Mouse (Mus musculus) liver, embryonic 12.5 days (tissue): ENCODE measurements around the gene A630023A22Rik. TPM values are rescaled to one million over a fixed set of nuclear protein-coding genes. Genes with fewer than 3 reads are reported as not detected.

Source experiments
- ATAC-seq: fragments of 200-750 bp; cut with Nextera tagmentation; 2 replicates; pipeline ENCODE4 v1.8.0; 2017; ENCODE audit warnings: moderate number of reproducible peaks, mild to moderate bottlenecking, moderate library complexity
- H3K27ac ChIP-seq: fragments of 300-500 bp; sonication (generic); 2 replicates; pipeline ENCODE4 v1.5.1; 2016; ENCODE audit warnings: mild to moderate bottlenecking
- H3K27me3 ChIP-seq: fragments of 300-500 bp; sonication (generic); replicated peaks from 2 replicates; pipeline ENCODE4 v1.6.1; 2016; ENCODE audit warnings: mild to moderate bottlenecking, moderate library complexity
- H3K36me3 ChIP-seq: fragments of 300-500 bp; sonication (generic); 2 replicates; pipeline ENCODE4 v1.6.1; 2016; ENCODE audit warnings: mild to moderate bottlenecking, moderate library complexity
- H3K4me1 ChIP-seq: fragments of 300-500 bp; sonication (generic); 2 replicates; pipeline ENCODE4 v1.6.1; 2016
- H3K4me2 ChIP-seq: fragments of 300-500 bp; sonication (generic); 2 replicates; pipeline ENCODE4 v1.6.1; 2016; ENCODE audit warnings: mild to moderate bottlenecking, moderate library complexity
- H3K4me3 ChIP-seq: fragments of 300-500 bp; sonication (generic); 2 replicates; pipeline ENCODE4 v1.5.1; 2016; ENCODE audit warnings: mild to moderate bottlenecking, moderate library complexity
- H3K9ac ChIP-seq: fragments of 300-500 bp; sonication (generic); 2 replicates; pipeline ENCODE4 v1.6.1; 2016; ENCODE audit warnings: mild to moderate bottlenecking, moderate library complexity
- H3K9me3 ChIP-seq: fragments of 300-500 bp; sonication (generic); replicated peaks from 2 replicates; pipeline ENCODE4 v1.6.1; 2016; ENCODE audit warnings: mild to moderate bottlenecking, moderate library complexity
- WGBS: fragments of 180-500 bp; shearing (Covaris S2); methylation state at CpG from one replicate; pipeline ENCODE4 v1.1.7; 2016; ENCODE audit not compliant: insufficient replicate concordance; 5-methylcytosine and 5-hydroxymethylcytosine counted together
- polyA plus RNA-seq: library from polyadenylated mRNA; unstranded; fragments of >200 nt; fragmentation: Nextera tagmentation; extraction: Ambion mirVana; gene quantifications from 2 replicates; pipeline ENCODE4 v1.2.1, GENCODE M21; 2016

Gene A630023A22Rik
- polyA plus RNA-seq, 1 experiment from 2014 or later = not detected

- H3K27me3 ChIP-seq = no peaks in the 10 kb centered on the region
- ATAC-seq = no peak
- H3K27ac ChIP-seq = no peak within 1 kb of the TSS
- no peaks in the 10 kb centered on the region for H3K9me3 ChIP-seq
- no peaks in the 10 kb centered on the region for H3K4me1 ChIP-seq
- H3K4me3 ChIP-seq = no peak within 1 kb of the TSS
- H3K4me2 ChIP-seq = no peak within 1 kb of the TSS
- H3K36me3 ChIP-seq = no peaks in the 10 kb centered on the region
- WGBS = 72% methylated on average over 4 of the region's 4 CpGs
- H3K9ac ChIP-seq = no peak within 1 kb of the TSS
Observed at GRCm38 (mm10) chr14:34016381-34016780, 86.2 kb downstream of the A630023A22Rik start, which contains the start of gene Gm5460. Gene Gm5460 (plus strand): TSS chr14:34016758.

GRCm38 (mm10) chr14:34015063-34015462 is 87.5 kb downstream of the A630023A22Rik start, which contains the start of gene Gm30083:
Gene Gm30083 (minus strand): TSS chr14:34015182.
- WGBS = 56% methylated on average over 3 of the region's 3 CpGs
- H3K27ac ChIP-seq = no peak within 1 kb of the TSS
- ATAC-seq = no peak
- H3K9ac ChIP-seq = no peak within 1 kb of the TSS
- H3K27me3 ChIP-seq = no peaks in the 10 kb centered on the region
- H3K4me1 ChIP-seq = no peaks in the 10 kb centered on the region
- H3K9me3 ChIP-seq = no peaks in the 10 kb centered on the region
- no peak within 1 kb of the TSS for H3K4me3 ChIP-seq
- H3K36me3 ChIP-seq = no peaks in the 10 kb centered on the region
- H3K4me2 ChIP-seq = no peak within 1 kb of the TSS

- Histone ChIP-seq H3K36me3 (no peaks in the 10 kb centered on the region), H3K4me3 (no peak overlapping the region), H3K4me2 (no peak overlapping the region), H3K4me1 (no peaks in the 10 kb centered on the region), H3K9ac (no peak overlapping the region), H3K9me3 (no peaks in the 10 kb centered on the region), H3K27ac (no peak overlapping the region), H3K27me3 (no peaks in the 10 kb centered on the region)
- no peak for ATAC-seq
- WGBS = 63% methylated on average over 5 of the region's 5 CpGs
Observed at GRCm38 (mm10) chr14:34002358-34002757, 100.2 kb downstream of the A630023A22Rik start.

- no peak for ATAC-seq
- Histone ChIP-seq H3K4me2 (no peak overlapping the region), H3K27me3 (no peaks in the 10 kb centered on the region), H3K27ac (no peak overlapping the region), H3K4me3 (no peak overlapping the region), H3K9ac (no peak overlapping the region), H3K9me3 (no peaks in the 10 kb centered on the region), H3K4me1 (no peaks in the 10 kb centered on the region), H3K36me3 (no peaks in the 10 kb centered on the region)
Observed at GRCm38 (mm10) chr14:34001445-34001844, 101.1 kb downstream of the A630023A22Rik start.

Other genes starting within 250 kb of the A630023A22Rik start
- gene Gdf10, start 179.2 kb downstream of the A630023A22Rik start, polyA plus RNA-seq = 11.4 and 15.6 TPM in 2 replicates
- 14.4 and 15.0 TPM in 2 replicates for gene Gdf2, start 161.7 kb downstream of the A630023A22Rik start, polyA plus RNA-seq
- gene Rbp3, start 148.8 kb downstream of the A630023A22Rik start, polyA plus RNA-seq = 0.10 and 0.12 TPM in 2 replicates
- gene Zfp488, start 124.0 kb downstream of the A630023A22Rik start, polyA plus RNA-seq = 0.05 TPM in 1 of 2 replicates, not detected in the other
- not detected in 2 replicates for gene Gm30083, start 87.6 kb downstream of the A630023A22Rik start, polyA plus RNA-seq
- gene Gm5460, start 86.0 kb downstream of the A630023A22Rik start, polyA plus RNA-seq = not detected in 2 replicates
- gene Antxrl, start 50.0 kb downstream of the A630023A22Rik start, polyA plus RNA-seq = not detected in 2 replicates
- 0.11 TPM in 1 of 2 replicates, not detected in the other for gene Anxa8, start 16.8 kb downstream of the A630023A22Rik start, polyA plus RNA-seq
- not detected in 2 replicates for gene Npy4r, start 49.7 kb upstream of the A630023A22Rik start, polyA plus RNA-seq
- gene Gprin2, start 98.9 kb upstream of the A630023A22Rik start, polyA plus RNA-seq = 0.13 TPM in 2 replicates
- 0.44 TPM in 2 replicates for gene Syt15, start 116.8 kb upstream of the A630023A22Rik start, polyA plus RNA-seq
- 8.2 and 9.7 TPM in 2 replicates for gene Shld2, start 207.7 kb upstream of the A630023A22Rik start, polyA plus RNA-seq
- 137 and 145 TPM in 2 replicates for gene Glud1, start 208.0 kb upstream of the A630023A22Rik start, polyA plus RNA-seq